16 mouse cellular contexts compared by ENCODE assay signal in the genomic region with DNA sequence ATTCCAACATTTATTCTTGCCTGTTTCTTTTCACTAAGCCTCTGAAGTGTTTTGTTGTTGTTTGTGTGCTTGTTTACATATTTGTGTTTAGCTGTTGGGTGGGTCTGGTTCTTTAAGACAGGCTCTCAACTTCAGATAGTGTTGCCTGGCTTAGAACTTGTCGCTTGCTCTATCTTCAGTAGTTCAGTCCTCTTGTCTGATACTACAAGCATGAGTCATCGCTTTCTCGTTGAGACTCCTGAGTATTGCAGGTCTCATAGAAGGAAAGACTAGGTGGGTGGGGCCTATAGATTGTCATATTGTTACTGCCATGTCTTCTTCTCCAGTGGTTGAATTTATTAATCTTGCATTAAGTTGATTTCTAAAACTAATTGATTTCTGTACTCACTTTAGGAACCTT.
"Had no signal": no experiment of that assay in that cellular context is flagged by ENCODE, and none has a peak within 500 bp of the region (broad histone marks: within the 10 kb centered on the region; RNA-seq: fewer than 3 reads in every experiment).

No protein-coding gene starts in this region.

- H3K27ac ChIP-seq: left cerebral cortex, adult 2 months; limb, embryonic 10.5 days; liver, embryonic 15.5 days; macrophage; neural tube, embryonic 13.5 days had no signal

- H3K4me3 ChIP-seq: left cerebral cortex, adult 2 months; limb, embryonic 10.5 days; liver, embryonic 15.5 days; megakaryocyte, embryonic 14.5 days; neural tube, embryonic 13.5 days had no signal

- H3K9ac ChIP-seq: liver, embryonic 15.5 days; lung, embryonic 14.5 days; neural tube, embryonic 13.5 days had no signal

- ATAC-seq: midbrain, embryonic 16.5 days had no signal

- H3K9me3 ChIP-seq: limb, embryonic 10.5 days; liver, embryonic 15.5 days; neural tube, embryonic 13.5 days had no signal

- DNase-seq: kidney, postnatal 25 days; lung, embryonic 14.5 days; lung, postnatal 14 days; retina, postnatal 1 day; right cerebral cortex, postnatal 4 days; spleen, adult 18-20 months; thymus, adult 18-20 months; thymus, postnatal 14 days had no signal

- H3K4me2 ChIP-seq: liver, embryonic 15.5 days; lung, embryonic 14.5 days; midbrain, embryonic 11.5 days; neural tube, embryonic 13.5 days had no signal

- H3K4me1 ChIP-seq: liver, embryonic 15.5 days; neural tube, embryonic 13.5 days had no signal

- H3K27me3 ChIP-seq: liver, embryonic 15.5 days; megakaryocyte, embryonic 14.5 days; neural tube, embryonic 13.5 days had no signal
